Mouse (Mus musculus) embryonic facial prominence, embryonic 14.5 days (tissue): ENCODE results near the gene Apba1. TPM values are rescaled to one million over a fixed set of nuclear protein-coding genes. Genes with fewer than 3 reads are reported as not detected.
A peak's percentile ranks its signal among the peaks of the same experiment; 100 is the strongest.

ENCODE experiments used
- ATAC-seq: fragments of 200-750 bp; cut with Nextera tagmentation; 2 replicates; pipeline ENCODE4 v1.8.0; 2017; ENCODE audit warnings: low read depth, moderate number of reproducible peaks, moderate TSS enrichment
- DNase-seq: peaks from one replicate; pipeline ENCODE4 v3.0.0-alpha.2; 2015; ENCODE audit warnings: low spot score
- H3K27ac ChIP-seq: fragments of 300-500 bp; sonication (generic); replicated peaks from 2 replicates; pipeline ENCODE4 v1.5.1; 2014; ENCODE audit warnings: low read depth, mild to moderate bottlenecking, low read length, moderate library complexity
- H3K27me3 ChIP-seq: fragments of 300-500 bp; sonication (generic); replicated peaks from 2 replicates; pipeline ENCODE4 v1.6.1; 2014; ENCODE audit warnings: low read length; ENCODE audit not compliant: control insufficient read depth, insufficient read depth
- H3K36me3 ChIP-seq: fragments of 300-500 bp; sonication (generic); 2 replicates; pipeline ENCODE4 v1.6.1; 2014; ENCODE audit warnings: low read length, mixed read lengths; ENCODE audit not compliant: control insufficient read depth, insufficient read depth
- H3K4me1 ChIP-seq: fragments of 300-500 bp; sonication (generic); 2 replicates; pipeline ENCODE4 v1.6.1; 2014; ENCODE audit warnings: antibody characterized with exemption, low read length; ENCODE audit not compliant: control insufficient read depth, insufficient read depth
- H3K4me2 ChIP-seq: fragments of 300-500 bp; sonication (generic); 2 replicates; pipeline ENCODE4 v1.6.1; 2014; ENCODE audit warnings: low read depth, mild to moderate bottlenecking, low read length, moderate library complexity, mixed read lengths
- H3K4me3 ChIP-seq: fragments of 300-500 bp; sonication (generic); 2 replicates; pipeline ENCODE4 v1.5.1; 2014; ENCODE audit warnings: low read depth, mild to moderate bottlenecking, low read length
- H3K9ac ChIP-seq: fragments of 300-500 bp; sonication (generic); 2 replicates; pipeline ENCODE4 v1.6.1; 2014; ENCODE audit warnings: low read depth, mild to moderate bottlenecking, low read length, moderate library complexity, mixed read lengths
- H3K9me3 ChIP-seq: fragments of 300-500 bp; sonication (generic); 2 replicates; pipeline ENCODE4 v1.6.1; 2016; ENCODE audit warnings: low read length; ENCODE audit not compliant: control insufficient read depth
- WGBS: fragments of 180-500 bp; shearing (Covaris S2); extraction: QIAGEN DNeasy Blood & Tissue Kit; methylation state at CpG from one replicate; pipeline ENCODE4 v1.1.7; 2014; 5-methylcytosine and 5-hydroxymethylcytosine counted together
- polyA plus RNA-seq: library from polyadenylated mRNA; unstranded; fragments of >200 nt; fragmentation: Nextera tagmentation; extraction: Ambion mirVana; gene quantifications from 2 replicates; pipeline ENCODE4 v1.2.1, GENCODE M21; 2014

The Apba1 gene
- polyA plus RNA-seq, 1 experiment from 2014 or later, result 1.9 TPM

- Histone ChIP-seq H3K4me2 (no peak overlapping the region), H3K9ac (no peak overlapping the region), H3K9me3 (no peaks in the 10 kb centered on the region), H3K27me3 (no peaks in the 10 kb centered on the region), H3K4me3 (no peak overlapping the region), H3K27ac (no peak overlapping the region), H3K4me1 (no peaks in the 10 kb centered on the region), H3K36me3 (no peaks in the 10 kb centered on the region)
- DNase-seq (no peak), ATAC-seq (no peak)
- 84% methylated on average over 12 of the region's 12 CpGs for WGBS
Measured at GRCm38 (mm10) chr19:23941422-23941949, 182.8 kb downstream of the Apba1 start.

DNA sequence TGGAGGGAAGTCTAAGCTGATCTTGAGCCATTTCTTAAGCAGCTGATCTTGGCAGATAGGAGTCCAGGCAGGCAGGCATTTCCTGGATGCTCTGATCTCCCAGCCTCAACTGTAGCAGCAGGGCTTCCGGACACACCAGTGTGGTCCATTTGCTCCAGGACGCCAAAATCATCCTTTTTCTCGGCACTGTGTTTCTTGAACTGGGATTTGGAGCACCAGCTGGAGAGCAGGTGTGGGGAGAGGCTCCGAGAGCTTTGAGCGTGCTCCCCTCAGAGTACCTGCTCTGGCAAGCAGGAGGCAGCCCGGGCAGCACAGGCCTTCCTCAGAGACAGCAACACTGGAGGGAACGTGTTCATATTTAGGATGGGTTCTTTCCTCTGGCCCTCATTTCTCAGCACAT lies 184.2 kb downstream of the Apba1 start:
- no peak overlapping the region for H3K4me3 ChIP-seq
- WGBS, result 79% methylated on average over 7 of the region's 7 CpGs
- no peaks in the 10 kb centered on the region for H3K9me3 ChIP-seq
- ATAC-seq (no peak), DNase-seq (no peak)
- no peak overlapping the region for H3K9ac ChIP-seq
- no peaks in the 10 kb centered on the region for H3K4me1 ChIP-seq
- H3K4me2 ChIP-seq, result no peak overlapping the region
- no peaks in the 10 kb centered on the region for H3K27me3 ChIP-seq
- H3K36me3 ChIP-seq, result no peaks in the 10 kb centered on the region
- H3K27ac ChIP-seq, result no peak overlapping the region

GRCm38 (mm10) chr19:23946026-23946685 lies 187.5 kb downstream of the Apba1 start:
- H3K36me3 ChIP-seq, result no peaks in the 10 kb centered on the region
- H3K9me3 ChIP-seq, result no peaks in the 10 kb centered on the region
- H3K4me3 ChIP-seq, result no peak overlapping the region
- no peaks in the 10 kb centered on the region for H3K27me3 ChIP-seq
- no peak overlapping the region for H3K27ac ChIP-seq
- H3K4me1 ChIP-seq, result no peaks in the 10 kb centered on the region
- ATAC-seq, result no peak
- 80% methylated on average over 6 of the region's 6 CpGs for WGBS
- no peak for DNase-seq
- H3K9ac ChIP-seq, result no peak overlapping the region
- no peak overlapping the region for H3K4me2 ChIP-seq

DNA sequence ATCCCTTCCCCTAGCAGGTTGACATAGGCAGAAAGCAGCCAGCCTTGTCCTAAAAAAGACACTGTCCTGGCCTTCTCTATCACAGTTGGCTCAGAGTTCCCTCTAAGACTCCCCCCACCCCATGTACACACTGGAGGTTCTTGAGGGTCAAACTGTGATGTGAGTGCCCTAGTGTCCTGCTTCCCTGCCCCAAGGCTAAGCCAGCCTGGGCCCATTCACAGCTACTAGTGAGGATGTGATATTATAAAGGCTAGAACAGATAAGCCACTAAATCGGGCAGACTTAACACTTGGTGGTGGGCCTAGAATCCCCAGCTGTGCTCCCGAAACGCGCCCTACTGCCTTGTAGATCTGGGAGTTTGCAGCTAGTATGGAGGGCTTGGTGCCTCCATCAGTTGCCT lies 188.1 kb downstream of the Apba1 start:
- ATAC-seq, result no peak
- H3K27me3 ChIP-seq, result no peaks in the 10 kb centered on the region
- H3K9me3 ChIP-seq, result no peaks in the 10 kb centered on the region
- no peaks in the 10 kb centered on the region for H3K36me3 ChIP-seq
- WGBS, result 80% methylated on average over 4 of the region's 4 CpGs
- H3K27ac ChIP-seq, result no peak overlapping the region
- no peak overlapping the region for H3K9ac ChIP-seq
- H3K4me1 ChIP-seq, result no peaks in the 10 kb centered on the region
- no peak for DNase-seq
- no peak overlapping the region for H3K4me3 ChIP-seq
- no peak overlapping the region for H3K4me2 ChIP-seq

DNA sequence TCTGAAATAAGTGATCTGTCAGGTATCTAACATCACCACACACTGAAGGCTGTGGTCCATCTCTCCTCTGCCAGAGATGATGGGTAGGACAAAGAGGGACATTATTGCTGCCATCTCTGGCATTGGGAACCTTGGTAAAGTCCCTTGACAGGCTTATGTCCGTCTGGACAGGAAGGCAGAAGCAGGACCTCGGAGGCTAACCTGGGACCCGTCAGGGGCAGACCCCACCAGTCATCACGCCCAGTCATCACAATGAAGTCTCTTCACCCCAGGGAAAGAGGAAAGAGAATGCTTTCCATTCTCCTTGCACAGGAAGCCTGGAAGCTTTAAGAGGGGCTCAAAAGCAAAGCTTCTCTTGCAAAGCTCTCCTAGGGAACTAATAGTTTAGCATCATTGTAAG lies 189.2 kb downstream of the Apba1 start:
- 41% methylated on average over 4 of the region's 4 CpGs for WGBS
- Histone ChIP-seq H3K36me3 (no peaks in the 10 kb centered on the region), H3K9ac (no peak overlapping the region), H3K27ac (no peak overlapping the region), H3K27me3 (no peaks in the 10 kb centered on the region), H3K4me1 (no peaks in the 10 kb centered on the region), H3K4me3 (no peak overlapping the region), H3K9me3 (no peaks in the 10 kb centered on the region), H3K4me2 (no peak overlapping the region)
- no peak for ATAC-seq
- no peak for DNase-seq

- Histone ChIP-seq H3K9me3 (no peaks in the 10 kb centered on the region), H3K9ac (0 out of 2 replicates have a peak overlapping the region, but pooled peaks have one; percentile 22), H3K4me1 (no peaks in the 10 kb centered on the region), H3K4me3 (no peak overlapping the region), H3K36me3 (no peaks in the 10 kb centered on the region), H3K4me2 (no peak overlapping the region), H3K27me3 (no peaks in the 10 kb centered on the region), H3K27ac (no peak overlapping the region)
- ATAC-seq, result no peak
- no peak for DNase-seq
- WGBS, result 33% methylated on average over 11 of the region's 12 CpGs
Measured at GRCm38 (mm10) chr19:23948301-23949000, 189.8 kb downstream of the Apba1 start.

DNA sequence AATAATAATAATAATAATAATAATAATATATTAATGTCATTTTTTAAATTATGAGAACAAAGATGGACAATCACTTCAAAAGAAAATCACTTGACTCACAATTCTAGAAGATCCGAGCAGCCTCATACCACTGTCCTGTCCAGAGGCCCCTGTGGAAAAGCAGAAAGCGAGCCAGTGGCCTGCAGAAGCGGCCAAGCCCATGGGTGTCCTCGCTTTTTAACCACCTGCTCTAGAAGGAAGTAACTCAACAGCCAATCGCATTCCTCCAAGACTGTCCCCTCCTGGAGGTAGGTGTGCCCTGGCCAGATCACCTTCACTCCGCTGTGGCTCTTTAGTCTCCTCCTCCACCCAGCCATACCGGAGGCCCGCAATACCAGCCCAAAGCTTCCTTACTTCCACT lies 196.8 kb downstream of the Apba1 start:
- no peak for ATAC-seq
- no peaks in the 10 kb centered on the region for H3K27me3 ChIP-seq
- H3K4me1 ChIP-seq, result 0 out of 2 replicates have a peak, but pooled peaks cover 5% of the 10 kb centered on the region
- H3K4me2 ChIP-seq, result no peak overlapping the region
- no peak overlapping the region for H3K4me3 ChIP-seq
- no peak overlapping the region for H3K9ac ChIP-seq
- no peaks in the 10 kb centered on the region for H3K9me3 ChIP-seq
- H3K27ac ChIP-seq, result no peak overlapping the region
- WGBS, result 84% methylated on average over 8 of the region's 8 CpGs
- no peak for DNase-seq
- no peaks in the 10 kb centered on the region for H3K36me3 ChIP-seq

GRCm38 (mm10) chr19:23956299-23956975 lies 197.8 kb downstream of the Apba1 start:
- no peaks in the 10 kb centered on the region for H3K36me3 ChIP-seq
- H3K4me2 ChIP-seq, result no peak overlapping the region
- DNase-seq (no peak), ATAC-seq (no peak)
- 59% methylated on average over 17 of the region's 17 CpGs for WGBS
- H3K4me3 ChIP-seq, result no peak overlapping the region
- no peak overlapping the region for H3K27ac ChIP-seq
- H3K27me3 ChIP-seq, result no peaks in the 10 kb centered on the region
- H3K9me3 ChIP-seq, result no peaks in the 10 kb centered on the region
- no peak overlapping the region for H3K9ac ChIP-seq
- H3K4me1 ChIP-seq, result 0 out of 2 replicates have a peak, but pooled peaks cover 5% of the 10 kb centered on the region
